8 mouse cellular contexts compared by ENCODE assay signal in genomic region chr6:80019189-80019860, GRCm38 (mm10). TPM values are rescaled to one million over a fixed set of nuclear protein-coding genes. Genes with fewer than 3 reads are reported as not detected.
DNase-seq lines count a peak whose midpoint lies in the region; ATAC-seq lines count a peak whose summit lies in the region.

No protein-coding gene starts in this region.

- no peak overlapping the region for H3K27ac ChIP-seq in heart, embryonic 16.5 days (ENCODE audit: low read length)
- H3K27ac ChIP-seq in midbrain, embryonic 14.5 days (replicated peaks; ENCODE audit: low read depth, low read length), result peak overlapping the region; percentile 83

- H3K4me1 ChIP-seq in heart, embryonic 16.5 days (ENCODE audit: control insufficient read depth, insufficient read depth, low read length), result no peaks in the 10 kb centered on the region
- no peaks in the 10 kb centered on the region; the same call in 1 of the 2 replicates for H3K4me1 ChIP-seq in midbrain, embryonic 14.5 days (ENCODE audit: control insufficient read depth, insufficient read depth, low read length)

- no peaks in the 10 kb centered on the region for H3K9me3 ChIP-seq in heart, embryonic 16.5 days (replicated peaks; ENCODE audit: control insufficient read depth, low read length)
- no peaks in the 10 kb centered on the region for H3K9me3 ChIP-seq in midbrain, embryonic 14.5 days (ENCODE audit: control insufficient read depth, low read length)

- H3K4me3 ChIP-seq in heart, embryonic 16.5 days (ENCODE audit: low read length), result peak overlapping the region; percentile 42
- peak overlapping the region; percentile 56 for H3K4me3 ChIP-seq in midbrain, embryonic 14.5 days (replicated peaks; ENCODE audit: low read depth, low read length)

- no peaks in the 10 kb centered on the region for H3K36me3 ChIP-seq in heart, embryonic 16.5 days (ENCODE audit: control insufficient read depth, insufficient read depth)
- H3K36me3 ChIP-seq in midbrain, embryonic 14.5 days (ENCODE audit: control insufficient read depth, insufficient read depth, low read length), result 0 out of 2 replicates have a peak, but pooled peaks cover 3% of the 10 kb centered on the region

- ATAC-seq in heart, embryonic 16.5 days (replicated peaks; ENCODE audit: extremely low read depth, insufficient read depth, low FRiP score), result no peak
- ATAC-seq in frontal cortex, adult (ENCODE audit: low TSS enrichment), result peak; percentile 6; the same call in 1 of the 2 replicates
- ATAC-seq in midbrain, embryonic 14.5 days (ENCODE audit: low FRiP score, low TSS enrichment), result peak; percentile 74; the same call in 1 of the 2 replicates

- peak overlapping the region; percentile 71 for H3K4me2 ChIP-seq in heart, embryonic 16.5 days (ENCODE audit: low read depth, low read length)
- peak overlapping the region; percentile 68 for H3K4me2 ChIP-seq in midbrain, embryonic 14.5 days (ENCODE audit: low read length)

- no peak for DNase-seq in heart, postnatal 10 days
- DNase-seq in embryo, embryonic 10.5 days (ENCODE audit: low spot score), result peak; percentile 45
- peak; percentile 62 for DNase-seq in midbrain, embryonic 14.5 days
- no peak for DNase-seq in urinary bladder, postnatal 36 days (ENCODE audit: low spot score in 2 of 2)
- DNase-seq in kidney, postnatal 25 days, result no peak
- DNase-seq in adrenal gland, postnatal 10 days, result no peak

- WGBS in heart, embryonic 16.5 days, result 2% methylated on average over 12 of the region's 14 CpGs
- 2% methylated on average over 14 of the region's 14 CpGs for WGBS in midbrain, embryonic 14.5 days

- no peaks in the 10 kb centered on the region for H3K27me3 ChIP-seq in heart, embryonic 16.5 days (ENCODE audit: control insufficient read depth, insufficient read depth, low read length)
- no peaks in the 10 kb centered on the region for H3K27me3 ChIP-seq in midbrain, embryonic 14.5 days (ENCODE audit: control insufficient read depth, insufficient read depth, low read length)

- H3K9ac ChIP-seq in heart, embryonic 16.5 days (ENCODE audit: low read length), result peak overlapping the region; percentile 3; the same call in 1 of the 2 replicates
- H3K9ac ChIP-seq in midbrain, embryonic 14.5 days (replicated peaks; ENCODE audit: low read length), result peak overlapping the region; percentile 62

- intact Hi-C loops in heart, postnatal 10 days (cut with DNase I), result no loop called here

RNA-seq across cellular contexts. Expression of gene Lrrtm4, which starts 0.6 kb away (rescaled TPM):
- 0.30 and 0.34 TPM in 2 replicates for polyA plus RNA-seq in heart, embryonic 16.5 days (2015; fragmentation: Nextera tagmentation; extraction: Ambion mirVana)
- total RNA-seq in heart, postnatal 10 days (2021), result under 1 TPM in 1 of 2 experiments, not detected in 1; 0.43 TPM
- polyA plus RNA-seq in midbrain, embryonic 14.5 days (2014; fragmentation: Nextera tagmentation; extraction: Ambion mirVana), result 16.5 and 17.5 TPM in 2 replicates
- total RNA-seq in adrenal gland, postnatal 10 days (2021), result 1 to 10 TPM; 2.9 to 3.5 TPM

Comparison
In these comparisons a context has a peak if more than half of its experiments do, and no peak if none do; other contexts are left out.
1. DNase-seq: peak in embryo, embryonic 10.5 days (single experiment) and midbrain, embryonic 14.5 days (single experiment); none in heart, postnatal 10 days (0 of 2), urinary bladder, postnatal 36 days (0 of 2), kidney, postnatal 25 days (0 of 2) and adrenal gland, postnatal 10 days (single experiment).